Mouse (Mus musculus): Measurements from ENCODE around the gene Calu.
"Not testable (repeated sequence)": the region's sequence is repeated elsewhere in the genome, so short reads cannot be mapped to it uniquely, and the experiment has no call there.

The Calu gene

GRCm38 (mm10) chr6:29347665-29348370 lies at the start of gene Calu:
Gene Calu (plus strand): TSS chr6:29348069.
- DNase-seq (ENCODE audit: low spot score): peak; percentile 100

- DNase-seq (ENCODE audit: low spot score): no peak
These were observed 48.8 kb upstream of the Calu start for GRCm38 (mm10) chr6:29299112-29299511.

- no peak for DNase-seq (ENCODE audit: low spot score)
These were observed 44.6 kb upstream of the Calu start for GRCm38 (mm10) chr6:29303251-29303650.

- no peak for DNase-seq (ENCODE audit: low spot score)
These were observed 44.1 kb upstream of the Calu start for GRCm38 (mm10) chr6:29303726-29304125.

- DNase-seq (ENCODE audit: low spot score): no peak
These were observed 42.4 kb upstream of the Calu start for GRCm38 (mm10) chr6:29305462-29305861.

- DNase-seq (ENCODE audit: low spot score): no peak
These were observed 38.8 kb upstream of the Calu start for GRCm38 (mm10) chr6:29308846-29309605.

GRCm38 (mm10) chr6:29313690-29314202 lies 34.1 kb upstream of the Calu start:
- no peak for DNase-seq (ENCODE audit: low spot score)

- DNase-seq (ENCODE audit: low spot score): no peak
These were observed 30.6 kb upstream of the Calu start for GRCm38 (mm10) chr6:29317286-29317685.

GRCm38 (mm10) chr6:29317941-29318340 lies 29.9 kb upstream of the Calu start:
- DNase-seq (ENCODE audit: low spot score): no peak

GRCm38 (mm10) chr6:29318879-29319278 lies 29.0 kb upstream of the Calu start, which contains the start of gene Fam71f1:
Gene Fam71f1 (plus strand): TSS chr6:29319140.
- DNase-seq (ENCODE audit: low spot score): no peak

- no peak for DNase-seq (ENCODE audit: low spot score)
These were observed 26.3 kb upstream of the Calu start for GRCm38 (mm10) chr6:29321586-29321985.

- DNase-seq (ENCODE audit: low spot score): no peak
These were observed 25.7 kb upstream of the Calu start for GRCm38 (mm10) chr6:29322147-29322546.

- no peak for DNase-seq (ENCODE audit: low spot score)
These were observed 25.1 kb upstream of the Calu start for GRCm38 (mm10) chr6:29322735-29323134.

- DNase-seq (ENCODE audit: low spot score): no peak
These were observed 20.9 kb upstream of the Calu start for GRCm38 (mm10) chr6:29326961-29327360.

GRCm38 (mm10) chr6:29329514-29329913 lies 18.4 kb upstream of the Calu start:
- DNase-seq (ENCODE audit: low spot score): no peak

- not testable (repeated sequence) for DNase-seq (ENCODE audit: low spot score)
These were observed 1.4 kb upstream of the Calu start for GRCm38 (mm10) chr6:29346512-29346911.

GRCm38 (mm10) chr6:29347189-29347588 lies 680 bp upstream of the Calu start:
- no peak for DNase-seq (ENCODE audit: low spot score)

GRCm38 (mm10) chr6:29348371-29348724 lies 479 bp downstream of the Calu start:
- no peak for DNase-seq (ENCODE audit: low spot score)

- DNase-seq (ENCODE audit: low spot score): peak; percentile 37
These were observed 3.7 kb downstream of the Calu start for GRCm38 (mm10) chr6:29351613-29352012.

GRCm38 (mm10) chr6:29352816-29353215 lies 4.9 kb downstream of the Calu start:
- DNase-seq (ENCODE audit: low spot score): no peak

GRCm38 (mm10) chr6:29359386-29359785 lies 11.5 kb downstream of the Calu start:
- DNase-seq (ENCODE audit: low spot score): no peak

- DNase-seq (ENCODE audit: low spot score): no peak
These were observed 12.3 kb downstream of the Calu start for GRCm38 (mm10) chr6:29360211-29360610.

All from retina, embryonic 14.5 days (tissue).